Mouse (Mus musculus): ENCODE measurements around the gene Heatr4. TPM values are rescaled to one million over a fixed set of nuclear protein-coding genes. Genes with fewer than 3 reads are reported as not detected.

Heatr4 gene
- polyA plus RNA-seq (2012; rRNA removed; ENCODE audit: low replicate concordance): not detected in 2 replicates

GRCm38 (mm10) chr12:83984752-83985151 lies at the start of gene Heatr4:
Gene Heatr4, minus strand, starts transcription at chr12:83984852.

GRCm38 (mm10) chr12:84009171-84009965 lies 24.7 kb upstream of the Heatr4 start, which contains the start of gene Acot1:
Gene Acot1, plus strand, starts transcription at chr12:84009490.

GRCm38 (mm10) chr12:83987583-83988441 lies 3.2 kb upstream of the Heatr4 start, which contains the start of gene Acot2:
Gene Acot2, plus strand, starts transcription at chr12:83987861.

GRCm38 (mm10) chr12:83950493-83950839 lies 34.2 kb downstream of the Heatr4 start, which contains the start of gene Riox1:
Gene Riox1, plus strand, starts transcription at chr12:83950608.

GRCm38 (mm10) chr12:83921535-83922381 lies 62.9 kb downstream of the Heatr4 start, which contains the start of gene Numb:
Gene Numb, minus strand, starts transcription at chr12:83921934.

Other genes starting within 250 kb of the Heatr4 start
- gene Papln, start 221.2 kb downstream of the Heatr4 start, polyA plus RNA-seq (2012; rRNA removed; ENCODE audit: low replicate concordance): 35.9 and 84.8 TPM in 2 replicates
- gene Numb, start 62.9 kb downstream of the Heatr4 start, polyA plus RNA-seq (2012; rRNA removed; ENCODE audit: low replicate concordance): 58.2 and 70.4 TPM in 2 replicates
- gene Riox1, start 34.2 kb downstream of the Heatr4 start, polyA plus RNA-seq (2012; rRNA removed; ENCODE audit: low replicate concordance): 7.2 and 25.1 TPM in 2 replicates
- 14.3 and 32.4 TPM in 2 replicates for gene Acot2, start 3.0 kb upstream of the Heatr4 start, polyA plus RNA-seq (2012; rRNA removed; ENCODE audit: low replicate concordance)
- gene Acot1, start 24.6 kb upstream of the Heatr4 start, polyA plus RNA-seq (2012; rRNA removed; ENCODE audit: low replicate concordance): 11.4 and 23.0 TPM in 2 replicates
- 2.0 and 8.2 TPM in 2 replicates for gene Acot4, start 53.5 kb upstream of the Heatr4 start, polyA plus RNA-seq (2012; rRNA removed; ENCODE audit: low replicate concordance)
- 0.43 TPM in 1 of 2 replicates, not detected in the other for gene Gm49366, start 54.1 kb upstream of the Heatr4 start, polyA plus RNA-seq (2012; rRNA removed; ENCODE audit: low replicate concordance)
- gene Acot3, start 67.3 kb upstream of the Heatr4 start, polyA plus RNA-seq (2012; rRNA removed; ENCODE audit: low replicate concordance): not detected in 2 replicates
- gene Acot5, start 84.5 kb upstream of the Heatr4 start, polyA plus RNA-seq (2012; rRNA removed; ENCODE audit: low replicate concordance): 0.08 TPM in 1 of 2 replicates, not detected in the other
- gene Acot6, start 115.8 kb upstream of the Heatr4 start, polyA plus RNA-seq (2012; rRNA removed; ENCODE audit: low replicate concordance): 4.1 and 4.4 TPM in 2 replicates
- 2.0 and 3.9 TPM in 2 replicates for gene Dnal1, start 129.5 kb upstream of the Heatr4 start, polyA plus RNA-seq (2012; rRNA removed; ENCODE audit: low replicate concordance)
- 0.14 and 0.23 TPM in 2 replicates for gene Pnma1, start 163.6 kb upstream of the Heatr4 start, polyA plus RNA-seq (2012; rRNA removed; ENCODE audit: low replicate concordance)
- 16.9 and 31.0 TPM in 2 replicates for gene Elmsan1, start 234.0 kb upstream of the Heatr4 start, polyA plus RNA-seq (2012; rRNA removed; ENCODE audit: low replicate concordance)